ENCODE assay signal across 13 mouse cellular contexts in genomic region chr1:90599226-90599625, GRCm38 (mm10). TPM values are rescaled to one million over a fixed set of nuclear protein-coding genes. Genes with fewer than 3 reads are reported as not detected.
A peak's percentile ranks its signal among the peaks of the same experiment; 100 is the strongest.
DNase-seq lines count a peak whose midpoint lies in the region; TF ChIP-seq lines count a peak whose summit lies in the region.
"Had no signal": no experiment of that assay in that cellular context is flagged by ENCODE, and none has a peak within 500 bp of the region (broad histone marks: within the 10 kb centered on the region; RNA-seq: fewer than 3 reads in every experiment).

No protein-coding gene starts in this region.

- intact Hi-C loops in gastrocnemius, postnatal 14 days (cut with DNase I; ENCODE audit: low total_unique reads): no loop called here
- intact Hi-C loops in heart, postnatal 25 days (cut with DNase I): loop anchor here (5.0 to 10.0 kb wide), 2 partner anchors 437 to 954 kb away; no protein-coding TSS in a partner anchor

- TF ChIP-seq CTCF in lung, adult 2 months (IDR thresholded peaks at IDR 0.05; ENCODE audit: insufficient read depth, low read length): no peak

- H3K4me1 ChIP-seq in lung, adult 2 months (ENCODE audit: control insufficient read depth, insufficient read depth, low read length): no peaks in the 10 kb centered on the region; the same call in 1 of the 2 replicates

- 20% methylated on average over 3 of the region's 3 CpGs for WGBS in lung, adult 2 months

- peak; percentile 35 for DNase-seq in gastrocnemius, postnatal 14 days
- DNase-seq in gastrocnemius, postnatal 4 days (ENCODE audit: low spot score in 2 of 2): no peak
- DNase-seq in adrenal gland, postnatal 14 days: peak; percentile 62
- peak; percentile 61 for DNase-seq in heart, postnatal 25 days (ENCODE audit: low spot score)
- peak; percentile 20 for DNase-seq in lung, adult 2 months
- no peak for DNase-seq in thymus, postnatal 10 days (ENCODE audit: low spot score in 2 of 2)
- no peak for DNase-seq in layer of hippocampus, postnatal 25 days (ENCODE audit: extremely low spot score in 1 of 2, low spot score in 1 of 2)
- no peak for DNase-seq in urinary bladder, postnatal 36 days (ENCODE audit: low spot score in 2 of 2)
- DNase-seq: cerebellum, adult 9-11 months; gastrocnemius, postnatal 25 days had no signal

- no peak for TF ChIP-seq POLR2A in lung, adult 2 months (IDR thresholded peaks at IDR 0.05; ENCODE audit: borderline replicate concordance, extremely low read depth, low read depth, low read length)

- H3K4me3 ChIP-seq in lung, adult 2 months (replicated peaks; ENCODE audit: extremely low read depth, low read depth, low read length): no peak overlapping the region
- H3K4me3 ChIP-seq: embryonic facial prominence, embryonic 12.5 days; hindbrain, embryonic 13.5 days; neural tube, embryonic 12.5 days had no signal

RNA-seq across cellular contexts. Expression of gene Cops8, which starts 3.6 kb away (rescaled TPM):
- total RNA-seq in gastrocnemius, postnatal 14 days (2021): 10 to 100 TPM; 71.5 to 78.3 TPM
- total RNA-seq in gastrocnemius, postnatal 4 days (2021): 10 to 100 TPM; 70.2 to 80.1 TPM
- 66.4 and 72.3 TPM in 2 replicates for total RNA-seq in adrenal gland, postnatal 14 days (2021)
- total RNA-seq in heart, postnatal 25 days (2021): 10 to 100 TPM; 77.1 to 87.2 TPM
- 39.8 and 58.0 TPM in 2 replicates for polyA plus RNA-seq in lung, adult 2 months (2012; rRNA removed)
- total RNA-seq in layer of hippocampus, postnatal 25 days (2021): 100 to 1,000 TPM; 105 to 112 TPM

Comparison
In these comparisons a context has a peak if more than half of its experiments do, and no peak if none do; other contexts are left out.
1. DNase-seq: peak in gastrocnemius, postnatal 14 days (single experiment), adrenal gland, postnatal 14 days (single experiment), heart, postnatal 25 days (single experiment) and lung, adult 2 months (single experiment); none in gastrocnemius, postnatal 4 days (0 of 2), thymus, postnatal 10 days (0 of 2), layer of hippocampus, postnatal 25 days (0 of 2) and urinary bladder, postnatal 36 days (0 of 2).